Mouse (Mus musculus) embryonic fibroblast, embryonic 13.5 days (primary cell): ENCODE measurements around the gene Pla2g2c.

ENCODE experiments used
- CTCF ChIP-seq: IDR thresholded peaks from 2 replicates; pipeline ENCODE4 v1.5.1; 2011; ENCODE audit warnings: mild to moderate bottlenecking, control low read depth, low read length, moderate library complexity, borderline replicate concordance; ENCODE audit not compliant: insufficient read depth
- POLR2A ChIP-seq: IDR thresholded peaks from 2 replicates; pipeline ENCODE4 v1.6.1; 2011; ENCODE audit warnings: low read depth, mild to moderate bottlenecking, control low read depth, low read length, moderate library complexity

- TF ChIP-seq CTCF = no peak
- no peak for TF ChIP-seq POLR2A
These were observed 23.3 kb downstream of the Pla2g2c start for GRCm38 (mm10) chr4:138747851-138748250.
